Mouse (Mus musculus) liver, adult 2 months (tissue): ENCODE data around the gene Crtc2. TPM values are rescaled to one million over a fixed set of nuclear protein-coding genes. Genes with fewer than 3 reads are reported as not detected.
"Not testable (repeated sequence)": the region's sequence is repeated elsewhere in the genome, so short reads cannot be mapped to it uniquely, and the experiment has no call there.

Source experiments
- DNase-seq: peaks from one replicate; pipeline ENCODE4 v3.0.0-alpha.2; 2011; ENCODE audit warnings: low read depth, low spot score; ENCODE audit errors: extremely low read depth
- H3K27ac ChIP-seq: fragments of 200-500 bp; replicated peaks from 2 replicates; pipeline ENCODE4 v1.5.1; 2012; ENCODE audit warnings: low read depth, mild to moderate bottlenecking, control low read depth, inconsistent platforms, low read length; ENCODE audit not compliant: insufficient read depth
- H3K27me3 ChIP-seq: fragments of 200-500 bp; 2 replicates; pipeline ENCODE4 v1.6.1; 2012; ENCODE audit warnings: mild to moderate bottlenecking, moderate library complexity, low read length, inconsistent platforms; ENCODE audit not compliant: control insufficient read depth, insufficient read depth
- H3K36me3 ChIP-seq: fragments of 200-500 bp; 2 replicates; pipeline ENCODE4 v1.6.1; 2012; ENCODE audit warnings: low read length, inconsistent platforms; ENCODE audit not compliant: control insufficient read depth, insufficient read depth
- H3K4me1 ChIP-seq: fragments of 200-500 bp; 2 replicates; pipeline ENCODE4 v1.6.1; 2011; ENCODE audit warnings: low read length; ENCODE audit not compliant: control insufficient read depth, insufficient read depth
- H3K4me3 ChIP-seq: fragments of 200-500 bp; 2 replicates; pipeline ENCODE4 v1.5.1; 2011; ENCODE audit warnings: low read depth, mild to moderate bottlenecking, control low read depth, low read length, moderate library complexity; ENCODE audit not compliant: insufficient read depth
- H3K79me2 ChIP-seq: fragments of 200-500 bp; 2 replicates; pipeline ENCODE4 v1.6.1; 2012; ENCODE audit warnings: inconsistent platforms, mild to moderate bottlenecking, low read length, moderate library complexity; ENCODE audit not compliant: control insufficient read depth, insufficient read depth
- H3K9ac ChIP-seq: fragments of 200-500 bp; 2 replicates; pipeline ENCODE4 v1.6.1; 2012; ENCODE audit warnings: low read depth, mild to moderate bottlenecking, control low read depth, inconsistent platforms, low read length
- CTCF ChIP-seq: fragments of 200-500 bp; IDR thresholded peaks from 2 replicates; pipeline ENCODE4 v1.5.1; 2011; ENCODE audit warnings: low read depth, low read length, control low read depth
- POLR2A ChIP-seq: fragments of 200-500 bp; IDR thresholded peaks from 2 replicates; pipeline ENCODE4 v1.6.1; 2011; ENCODE audit warnings: low read length, control low read depth; ENCODE audit not compliant: insufficient read depth; ENCODE audit errors: extremely low read depth
- whole genome bisulfite sequencing: fragments of 180-500 bp; shearing (Covaris S2); methylation state at CpG from one replicate; pipeline ENCODE4 v1.1.7; 2018; 5-methylcytosine and 5-hydroxymethylcytosine counted together
- polyA plus RNA-seq: library from polyadenylated mRNA; depleted of rRNA; stranded (reverse); fragments of >200 nt; gene quantifications from 2 replicates; pipeline ENCODE4 v1.2.3, GENCODE M21; 2012
- total RNA-seq: library from RNA; depleted of rRNA; stranded (reverse); fragments of >200 nt; gene quantifications from 2 replicates; pipeline ENCODE4 v1.2.3, GENCODE M21; 2014

The Crtc2 gene
- total and polyA plus RNA-seq, 2 experiments, result 6.8 to 34.4 TPM

- Histone ChIP-seq H3K36me3 (peaks cover 9% of the 10 kb centered on the region; the same call in 1 of the 2 replicates), H3K4me1 (peaks cover 2% of the 10 kb centered on the region; the same call in 1 of the 2 replicates), H3K79me2 (peaks cover 6% of the 10 kb centered on the region; the same call in 1 of the 2 replicates), H3K27ac (peak overlapping the region; percentile 93), H3K27me3 (no peaks in the 10 kb centered on the region), H3K4me3 (peak overlapping the region; percentile 50), H3K9ac (peak overlapping the region; percentile 71)
- DNase-seq, result peak; percentile 70
- TF ChIP-seq POLR2A (no peak), CTCF (no peak)
- WGBS, result 0% methylated on average over 3 of the region's 3 CpGs
These were observed 6.4 kb upstream of the Crtc2 start for GRCm38 (mm10) chr3:90247630-90247959.

- Histone ChIP-seq H3K27me3 (no peaks in the 10 kb centered on the region), H3K4me1 (peaks cover 2% of the 10 kb centered on the region; the same call in 1 of the 2 replicates), H3K4me3 (peak within 1 kb of the TSS; percentile 72), H3K36me3 (peaks cover 9% of the 10 kb centered on the region; the same call in 1 of the 2 replicates), H3K79me2 (peaks cover 6% of the 10 kb centered on the region; the same call in 1 of the 2 replicates), H3K27ac (peak within 1 kb of the TSS; percentile 93), H3K9ac (peak within 1 kb of the TSS; percentile 79)
- DNase-seq, result peak; percentile 86
- TF ChIP-seq CTCF, result no peak
- TF ChIP-seq POLR2A, result peak; percentile 76
- WGBS, result 1% methylated on average over 44 of the region's 44 CpGs
These were observed 5.8 kb upstream of the Crtc2 start, which contains the start of gene Slc39a1 for GRCm38 (mm10) chr3:90247960-90248745. Gene Slc39a1, plus strand, starts transcription at chr3:90248172.

- Histone ChIP-seq H3K27ac (peak overlapping the region; percentile 91), H3K27me3 (no peaks in the 10 kb centered on the region), H3K4me3 (peak overlapping the region; percentile 72), H3K36me3 (peaks cover 9% of the 10 kb centered on the region; the same call in 1 of the 2 replicates), H3K4me1 (peaks cover 4% of the 10 kb centered on the region; the same call in 1 of the 2 replicates), H3K79me2 (peaks cover 6% of the 10 kb centered on the region; the same call in 1 of the 2 replicates), H3K9ac (peak overlapping the region; percentile 79)
- TF ChIP-seq POLR2A, result no peak
- no peak for TF ChIP-seq CTCF
- under 1% methylated on average over 10 of the region's 10 CpGs for WGBS
- peak; percentile 52 for DNase-seq
These were observed 5.2 kb upstream of the Crtc2 start for GRCm38 (mm10) chr3:90248746-90249100.

- no peak overlapping the region for H3K27ac ChIP-seq
- H3K4me1 ChIP-seq, result peaks cover 10% of the 10 kb centered on the region
- H3K9ac ChIP-seq, result no peak overlapping the region
- H3K4me3 ChIP-seq, result no peak overlapping the region
- DNase-seq, result no peak
- TF ChIP-seq CTCF (no peak), POLR2A (no peak)
- H3K36me3 ChIP-seq, result peaks cover 9% of the 10 kb centered on the region; the same call in 1 of the 2 replicates
- peaks cover 18% of the 10 kb centered on the region; the same call in 1 of the 2 replicates for H3K79me2 ChIP-seq
- no peaks in the 10 kb centered on the region for H3K27me3 ChIP-seq
- 71% methylated on average over 6 of the region's 6 CpGs for whole genome bisulfite sequencing
These were observed 3.2 kb upstream of the Crtc2 start for GRCm38 (mm10) chr3:90250791-90251190.

- not testable (repeated sequence) for H3K9ac ChIP-seq, H3K27me3 ChIP-seq, H3K36me3 ChIP-seq, H3K4me3 ChIP-seq, H3K27ac ChIP-seq, DNase-seq, H3K4me1 ChIP-seq
- peaks cover 27% of the 10 kb centered on the region; the same call in 1 of the 2 replicates for H3K79me2 ChIP-seq
- WGBS, result 90% methylated on average over 10 of the region's 12 CpGs
These were observed 2.2 kb upstream of the Crtc2 start for GRCm38 (mm10) chr3:90251731-90252226.

- not testable (repeated sequence) for H3K36me3 ChIP-seq, H3K27ac ChIP-seq, H3K9ac ChIP-seq, H3K27me3 ChIP-seq, H3K4me3 ChIP-seq
- H3K79me2 ChIP-seq, result peaks cover 34% of the 10 kb centered on the region; the same call in 1 of the 2 replicates
- 53% methylated on average over 2 of the region's 2 CpGs for WGBS
- peak; percentile 76 for DNase-seq
- peaks cover 13% of the 10 kb centered on the region for H3K4me1 ChIP-seq
These were observed 1.3 kb upstream of the Crtc2 start for GRCm38 (mm10) chr3:90252659-90253058.

- H3K27me3 ChIP-seq, H3K4me3 ChIP-seq, H3K9ac ChIP-seq, H3K36me3 ChIP-seq, DNase-seq: not testable (repeated sequence)
- H3K4me1 ChIP-seq, result peaks cover 15% of the 10 kb centered on the region
- WGBS, result 71% methylated on average over 1 of the region's 1 CpGs
- H3K79me2 ChIP-seq, result peaks cover 34% of the 10 kb centered on the region; the same call in 1 of the 2 replicates
- peak overlapping the region; percentile 32; the same call in 1 of the 2 replicates for H3K27ac ChIP-seq
These were observed 789 bp upstream of the Crtc2 start for GRCm38 (mm10) chr3:90253174-90253573.
